Mouse (Mus musculus): ENCODE data around the gene Clic4.

GRCm38 (mm10) chr4:135223808-135224207 lies 48.8 kb downstream of the Clic4 start:
- TF ChIP-seq CTCF (IDR thresholded peaks at IDR 0.05; ENCODE audit: control insufficient read depth, insufficient read depth, low read length) (no peak), POLR2A (IDR thresholded peaks at IDR 0.05; ENCODE audit: borderline replicate concordance, control insufficient read depth, low read depth, low read length) (no peak)
